Mouse (Mus musculus) lung, postnatal 4 days (tissue): ENCODE data around the gene Mrpl11.
"Not testable (repeated sequence)": the region's sequence is repeated elsewhere in the genome, so short reads cannot be mapped to it uniquely, and the experiment has no call there.

Experiments used
- DNase-seq, 2 experiments: peaks; one replicate each; pipeline ENCODE4 v3.0.0; 2021

Mrpl11 gene

GRCm38 (mm10) chr19:4994043-4994442 lies 32.1 kb downstream of the Mrpl11 start:
- DNase-seq: no peak

- DNase-seq: no peak
Measured at GRCm38 (mm10) chr19:4999445-5000140, 37.6 kb downstream of the Mrpl11 start.

- DNase-seq: peak; percentile 79 to 86
Measured at GRCm38 (mm10) chr19:5001666-5002406, 39.9 kb downstream of the Mrpl11 start.

GRCm38 (mm10) chr19:5003644-5004043 lies 41.7 kb downstream of the Mrpl11 start:
- not testable (repeated sequence) for DNase-seq

- DNase-seq: no peak
Measured at GRCm38 (mm10) chr19:5004925-5005324, 43.0 kb downstream of the Mrpl11 start.

- no peak for DNase-seq
Measured at GRCm38 (mm10) chr19:5013138-5013537, 51.2 kb downstream of the Mrpl11 start.

- DNase-seq: peak in 1 of 2 experiments; percentile 51
Measured at GRCm38 (mm10) chr19:5014961-5015398, 53.0 kb downstream of the Mrpl11 start.

GRCm38 (mm10) chr19:5016221-5016742 lies 54.3 kb downstream of the Mrpl11 start:
- peak; percentile 23 to 63 for DNase-seq
